8 mouse cellular contexts compared by ENCODE assay signal in the genomic region with DNA sequence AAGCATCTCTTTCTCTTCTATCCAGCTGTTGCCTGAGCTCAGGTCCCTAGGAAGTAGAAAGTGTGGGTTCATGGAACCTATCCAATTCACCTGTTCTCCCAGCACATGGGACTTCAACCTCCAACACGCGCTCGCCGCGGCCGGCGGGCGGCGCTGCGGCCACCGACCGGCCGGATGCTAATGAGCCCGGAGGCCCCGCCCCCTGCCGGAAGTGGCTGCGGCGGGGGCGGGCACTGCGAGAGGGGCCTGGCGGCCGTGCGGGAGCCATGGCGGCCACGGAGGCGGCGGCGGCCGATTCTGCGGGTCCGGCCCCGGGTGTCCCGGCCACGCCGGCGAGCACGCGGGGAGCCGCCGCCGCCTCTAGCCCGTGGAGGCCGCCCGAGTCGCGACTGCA. TPM values are rescaled to one million over a fixed set of nuclear protein-coding genes. Genes with fewer than 3 reads are reported as not detected.
DNase-seq lines count a peak whose midpoint lies in the region; ATAC-seq and TF ChIP-seq lines count a peak whose summit lies in the region.

A gene (plus strand): TSS at position 233 of the 394 bp plus-strand sequence.

- H3K36me3 ChIP-seq in lung, postnatal 0 days (ENCODE audit: insufficient read depth, low read length): no peaks in the 10 kb centered on the region

- H3K4me2 ChIP-seq in lung, postnatal 0 days (replicated peaks; ENCODE audit: low read depth, low read length): peak within 1 kb of the TSS; percentile 99

- no peaks in the 10 kb centered on the region for H3K27me3 ChIP-seq in lung, postnatal 0 days (replicated peaks; ENCODE audit: insufficient read depth, low read length)

- H3K27ac ChIP-seq in lung, postnatal 0 days (ENCODE audit: low read length): peak within 1 kb of the TSS; percentile 68

- TF ChIP-seq CTCF in lung, postnatal 0 days (IDR thresholded peaks at IDR 0.05): peak; percentile 76

- no peaks in the 10 kb centered on the region for H3K9me3 ChIP-seq in lung, postnatal 0 days (ENCODE audit: low read length)

- H3K4me3 ChIP-seq in lung, postnatal 0 days (ENCODE audit: low read depth, low read length): peak within 1 kb of the TSS; percentile 96

- peaks cover 12% of the 10 kb centered on the region; the same call in 1 of the 2 replicates for H3K4me1 ChIP-seq in lung, postnatal 0 days (ENCODE audit: insufficient read depth, low read depth, low read length)

- peak; percentile 58 for ATAC-seq in frontal cortex, adult (ENCODE audit: low TSS enrichment)
- peak; percentile 34 to 58; a peak in 2 of 4 replicates for ATAC-seq in hematopoietic stem cell, adult 5-6 weeks (replicated peaks in 1 of 2; ENCODE audit: insufficient read depth in 1 of 2, low FRiP score in 2 of 2, low TSS enrichment in 1 of 2, low read depth in 1 of 2, poor library complexity in 2 of 2, severe bottlenecking in 2 of 2)
- ATAC-seq in lung, postnatal 0 days: peak; percentile 90

- no peak for TF ChIP-seq EP300 in lung, postnatal 0 days (IDR thresholded peaks at IDR 0.05)

- peak within 1 kb of the TSS; percentile 71 for H3K9ac ChIP-seq in lung, postnatal 0 days (replicated peaks; ENCODE audit: low read depth)

- WGBS in lung, postnatal 0 days: under 1% methylated on average over 43 of the region's 46 CpGs

- peak; percentile 95 for DNase-seq in NIH3T3 (ENCODE audit: low read depth)
- peak; percentile 89 for DNase-seq in cerebellum, adult 9-10 months
- DNase-seq in layer of hippocampus, adult 9-11 months: peak; percentile 90
- DNase-seq in lung, postnatal 0 days (ENCODE audit: low spot score): peak; percentile 94
- peak; percentile 80 for DNase-seq in ovary, postnatal 14 days (ENCODE audit: low spot score)
- DNase-seq in thymus, postnatal 10 days (ENCODE audit: low spot score in 2 of 2): peak; percentile 58 to 82

RNA-seq across cellular contexts. Expression of the gene that starts here (rescaled TPM):
- total RNA-seq in hematopoietic stem cell, adult 5-6 weeks (2017): 14.8 and 20.0 TPM in 2 replicates
- 8.7 and 9.7 TPM in 2 replicates for polyA plus RNA-seq in lung, postnatal 0 days (2015; fragmentation: Nextera tagmentation; extraction: Ambion mirVana)

Comparison
In these comparisons a context has a peak if more than half of its experiments do, and no peak if none do; other contexts are left out.
1. Peak in every context shown above with its lines: DNase-seq, ATAC-seq, H3K4me3 ChIP-seq and H3K27ac ChIP-seq.